8 mouse cellular contexts compared by ENCODE assay signal in the genomic region with DNA sequence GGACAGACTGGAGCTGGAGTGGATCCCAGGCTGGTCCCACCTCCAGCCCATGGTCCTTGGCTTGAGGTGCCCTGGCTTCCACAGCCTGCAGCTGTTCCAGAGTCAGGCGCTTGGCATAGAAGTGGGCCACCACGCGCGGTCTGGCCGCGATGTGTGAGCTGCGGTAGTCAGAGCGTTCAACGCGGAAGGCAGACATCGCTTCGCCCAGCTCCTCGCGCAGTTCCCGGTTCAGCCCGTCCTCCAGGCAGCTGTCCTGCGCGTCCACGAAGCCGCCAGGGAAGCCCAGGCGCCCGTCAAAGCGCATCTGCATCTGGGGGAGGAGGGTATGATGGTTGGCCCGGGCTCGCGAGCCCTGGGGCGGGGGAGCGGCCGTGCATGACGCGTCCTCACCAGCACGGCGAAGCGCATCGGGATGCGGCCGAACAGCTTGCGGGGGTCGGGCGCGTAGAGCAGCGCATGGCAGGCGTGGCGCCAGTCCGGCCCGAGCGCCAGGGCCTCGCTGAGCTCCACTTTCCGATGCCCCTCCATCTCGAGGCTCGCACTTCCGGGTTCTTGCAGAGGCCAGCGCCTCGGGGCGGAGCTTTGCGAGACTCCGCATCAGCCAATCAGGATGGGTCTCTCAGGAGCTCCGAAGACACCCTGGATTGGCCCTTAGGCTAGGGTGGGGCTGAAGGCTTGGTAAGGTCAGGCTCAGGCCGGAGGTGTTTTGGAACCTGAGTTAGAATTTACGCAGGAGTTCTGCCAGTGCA. TPM values are rescaled to one million over a fixed set of nuclear protein-coding genes. Genes with fewer than 3 reads are reported as not detected.
DNase-seq lines count a peak whose midpoint lies in the region; ATAC-seq and TF ChIP-seq lines count a peak whose summit lies in the region.

A gene (minus strand): TSS at position 572 of the 749 bp plus-strand sequence.

- peak within 1 kb of the TSS; percentile 73 for H3K9ac ChIP-seq in hindbrain, postnatal 0 days (replicated peaks; ENCODE audit: low read length)

- peak; percentile 97 for DNase-seq in ZHBTc4 (ENCODE audit: low read depth, low spot score)
- peak; percentile 94 for DNase-seq in gastrocnemius, adult 2 months
- peak; percentile 96 for DNase-seq in hindbrain, postnatal 0 days (ENCODE audit: low spot score)
- DNase-seq in left cerebral cortex, adult 2 months (ENCODE audit: extremely low spot score in 1 of 2, low spot score in 2 of 2): peak; percentile 83 to 87
- peak; percentile 86 to 90 for DNase-seq in right cerebral cortex, adult 2 months (ENCODE audit: low spot score in 2 of 2)
- DNase-seq in urinary bladder, postnatal 14 days (ENCODE audit: low spot score): peak; percentile 92

- no peaks in the 10 kb centered on the region for H3K36me3 ChIP-seq in hindbrain, postnatal 0 days (ENCODE audit: insufficient read depth, low read length)

- H3K4me2 ChIP-seq in hindbrain, postnatal 0 days (ENCODE audit: low read depth, low read length): peak within 1 kb of the TSS; percentile 91

- peak; percentile 94 for ATAC-seq in common myeloid progenitor, adult 5-6 weeks (replicated peaks; ENCODE audit: low read depth, poor library complexity, severe bottlenecking)
- ATAC-seq in hindbrain, postnatal 0 days: peak; percentile 98
- peak; percentile 90 for ATAC-seq in megakaryocyte, adult 5-6 weeks (ENCODE audit: poor library complexity, severe bottlenecking)

- H3K4me1 ChIP-seq in hindbrain, postnatal 0 days (ENCODE audit: insufficient read depth, low read length): 0 out of 2 replicates have a peak, but pooled peaks cover 2% of the 10 kb centered on the region

- no peaks in the 10 kb centered on the region for H3K9me3 ChIP-seq in hindbrain, postnatal 0 days (ENCODE audit: low read length)

- intact Hi-C loops in gastrocnemius, adult 2 months (cut with DNase I): loop anchor here (2.0 to 10.0 kb wide), 2 partner anchors 79 to 263 kb away; a partner anchor contains a TSS
- intact Hi-C loops in left cerebral cortex, adult 2 months (cut with DNase I): loop anchor here (2.0 kb wide), 1 partner anchor 79 kb away; a partner anchor contains a TSS

- H3K27ac ChIP-seq in gastrocnemius, adult 2 months: peak within 1 kb of the TSS; percentile 89
- H3K27ac ChIP-seq in hindbrain, postnatal 0 days: peak within 1 kb of the TSS; percentile 90
- peak within 1 kb of the TSS; percentile 90 for H3K27ac ChIP-seq in left cerebral cortex, adult 2 months

- no peak for TF ChIP-seq CTCF in gastrocnemius, adult 2 months (IDR thresholded peaks at IDR 0.05)
- TF ChIP-seq CTCF in hindbrain, postnatal 0 days (IDR thresholded peaks at IDR 0.05; ENCODE audit: low read depth): peak; percentile 30; the same call in 1 of the 2 replicates
- no peak for TF ChIP-seq CTCF in left cerebral cortex, adult 2 months (IDR thresholded peaks at IDR 0.05)

- H3K27me3 ChIP-seq in hindbrain, postnatal 0 days (ENCODE audit: insufficient read depth, low read length): no peaks in the 10 kb centered on the region

- under 1% methylated on average over 60 of the region's 60 CpGs for WGBS in hindbrain, postnatal 0 days

- H3K4me3 ChIP-seq in gastrocnemius, adult 2 months: peak within 1 kb of the TSS; percentile 77
- peak within 1 kb of the TSS; percentile 65 for H3K4me3 ChIP-seq in hindbrain, postnatal 0 days (ENCODE audit: low read length)
- peak within 1 kb of the TSS; percentile 78 for H3K4me3 ChIP-seq in left cerebral cortex, adult 2 months

RNA-seq across cellular contexts. Expression of the gene that starts here (rescaled TPM):
- total RNA-seq in common myeloid progenitor, adult 5-6 weeks (2017): 8.5 and 8.9 TPM in 2 replicates
- total RNA-seq in gastrocnemius, adult 2 months (2021): 1 to 10 TPM; 5.8 to 6.1 TPM
- total RNA-seq in hindbrain, postnatal 0 days (2014; rRNA removed): 12.4 and 20.2 TPM in 2 replicates
- 29.6 and 30.3 TPM in 2 replicates for polyA plus RNA-seq in hindbrain, postnatal 0 days (2015; fragmentation: Nextera tagmentation; extraction: Ambion mirVana)
- total RNA-seq in left cerebral cortex, adult 2 months (2021): 10 to 100 TPM; 15.5 to 17.7 TPM
- total RNA-seq in megakaryocyte, adult 5-6 weeks (2015): 14.6 and 15.2 TPM in 2 replicates
- total RNA-seq in megakaryocyte, adult 5-6 weeks (2017): 9.4 and 13.6 TPM in 2 replicates

Comparison
In these comparisons a context has a peak if more than half of its experiments do, and no peak if none do; other contexts are left out.
1. Peak in every context shown above with its lines: DNase-seq, ATAC-seq, H3K4me3 ChIP-seq and H3K27ac ChIP-seq.